Mouse (Mus musculus): ENCODE results near the gene Ankrd53. TPM values are rescaled to one million over a fixed set of nuclear protein-coding genes. Genes with fewer than 3 reads are reported as not detected.
"Not testable (repeated sequence)": the region's sequence is repeated elsewhere in the genome, so short reads cannot be mapped to it uniquely, and the experiment has no call there.

Gene Ankrd53
- total and polyA plus RNA-seq, 3 experiments, result not detected

DNA sequence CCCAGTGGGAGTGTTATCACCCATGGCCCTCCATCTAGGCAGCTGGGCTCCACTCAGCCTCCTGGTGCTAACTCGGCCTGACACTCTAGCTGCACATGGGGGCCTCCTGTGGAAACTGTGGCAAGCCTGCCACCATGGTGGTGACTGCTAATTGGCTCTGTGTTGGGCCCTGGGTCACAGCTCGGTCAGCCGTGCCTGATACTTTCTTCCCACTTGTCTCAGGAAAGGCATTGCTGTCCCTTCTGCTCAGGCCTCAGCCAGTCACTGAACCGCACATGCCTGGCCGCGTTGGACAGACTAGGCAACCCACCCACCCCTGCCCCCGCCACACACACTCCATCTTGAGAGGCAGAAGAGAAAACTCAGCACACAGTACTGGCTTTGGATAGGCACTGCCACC, 26.1 kb downstream of the Ankrd53 start:
- TF ChIP-seq POLR2AphosphoS5 (IDR thresholded peaks at IDR 0.05; ENCODE audit: insufficient replicate concordance, low read depth, low read length) (no peak), GATA2 (IDR thresholded peaks at IDR 0.05; ENCODE audit: borderline replicate concordance, low read depth, low read length) (no peak), GATA1 (IDR thresholded peaks at IDR 0.05; ENCODE audit: borderline replicate concordance, low read length) (no peak), CTCF (IDR thresholded peaks at IDR 0.05; ENCODE audit: low read depth, low read length) (no peak), TAL1 (conservative IDR thresholded peaks at IDR 0.05; ENCODE audit: low read depth, low read length) (no peak)
- Histone ChIP-seq H3K36me3 (replicated peaks) (no peaks in the 10 kb centered on the region), H3K27me3 (ENCODE audit: insufficient read depth, low read length) (peaks cover 27% of the 10 kb centered on the region), H3K4me3 (ENCODE audit: low read depth, low read length) (no peak overlapping the region), H3K4me1 (ENCODE audit: insufficient read depth, low read depth, low read length) (peaks cover 35% of the 10 kb centered on the region), H3K9me3 (replicated peaks) (no peaks in the 10 kb centered on the region)
- no peak for ATAC-seq (ENCODE audit: extremely low read depth, insufficient number of reproducible peaks, low FRiP score, poor library complexity, severe bottlenecking)
- no peak for DNase-seq (ENCODE audit: low spot score)

- not testable (repeated sequence) for H3K4me3 ChIP-seq (ENCODE audit: low read depth, low read length); H3K9me3 ChIP-seq (replicated peaks); DNase-seq (ENCODE audit: low spot score); ATAC-seq (ENCODE audit: extremely low read depth, insufficient number of reproducible peaks, low FRiP score, poor library complexity, severe bottlenecking); H3K36me3 ChIP-seq (replicated peaks)
- H3K4me1 ChIP-seq (ENCODE audit: insufficient read depth, low read depth, low read length), result peaks cover 52% of the 10 kb centered on the region
- H3K27me3 ChIP-seq (ENCODE audit: insufficient read depth, low read length), result peaks cover 14% of the 10 kb centered on the region
Observed at GRCm38 (mm10) chr6:83790533-83790932, 28.1 kb downstream of the Ankrd53 start.

GRCm38 (mm10) chr6:83791251-83791890, 28.9 kb downstream of the Ankrd53 start:
- Histone ChIP-seq H3K4me3 (ENCODE audit: low read depth, low read length) (no peak overlapping the region; the same call in 1 of the 2 replicates), H3K27me3 (ENCODE audit: insufficient read depth, low read length) (peaks cover 11% of the 10 kb centered on the region; the same call in 1 of the 2 replicates), H3K4me1 (ENCODE audit: insufficient read depth, low read depth, low read length) (peaks cover 56% of the 10 kb centered on the region), H3K9me3 (replicated peaks) (no peaks in the 10 kb centered on the region), H3K36me3 (replicated peaks) (no peaks in the 10 kb centered on the region)
- peak; percentile 63 for DNase-seq (ENCODE audit: low spot score)
- TF ChIP-seq POLR2AphosphoS5 (IDR thresholded peaks at IDR 0.05; ENCODE audit: insufficient replicate concordance, low read depth, low read length) (no peak), GATA1 (IDR thresholded peaks at IDR 0.05; ENCODE audit: borderline replicate concordance, low read length) (no peak), CTCF (IDR thresholded peaks at IDR 0.05; ENCODE audit: low read depth, low read length) (no peak), TAL1 (conservative IDR thresholded peaks at IDR 0.05; ENCODE audit: low read depth, low read length) (no peak), GATA2 (IDR thresholded peaks at IDR 0.05; ENCODE audit: borderline replicate concordance, low read depth, low read length) (no peak)
- peak; percentile 41 for ATAC-seq (ENCODE audit: extremely low read depth, insufficient number of reproducible peaks, low FRiP score, poor library complexity, severe bottlenecking)

DNA sequence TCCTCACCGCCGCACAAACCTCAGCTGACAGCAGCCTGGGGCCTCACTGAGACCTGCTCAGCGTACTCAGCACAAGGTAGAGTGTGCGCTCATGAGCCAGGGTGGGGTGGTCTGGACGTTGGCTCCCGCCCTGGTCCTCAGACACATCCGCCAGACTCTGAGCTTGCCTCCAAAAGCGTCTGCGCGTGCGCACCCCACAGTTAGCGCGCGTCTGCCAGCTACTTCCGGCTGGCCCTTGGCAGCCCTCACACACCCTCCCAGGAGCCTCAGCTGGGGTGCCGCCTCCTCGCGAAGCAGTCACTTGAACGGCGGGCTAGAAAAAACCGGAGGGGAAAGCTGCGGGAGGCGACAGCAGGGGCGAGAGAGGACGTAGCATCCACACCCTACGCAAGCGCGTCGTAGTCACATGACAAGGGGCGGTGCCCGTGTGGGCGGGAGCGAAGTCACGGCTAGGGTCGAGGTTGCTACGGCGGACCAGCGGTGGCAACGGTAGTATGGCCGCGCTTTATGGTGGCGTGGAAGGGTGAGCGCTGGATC, 32.4 kb downstream of the Ankrd53 start, which contains the start of gene Nagk:
Nagk (plus strand) TSS at position 223 of the 537 bp plus-strand sequence.
- TF ChIP-seq POLR2AphosphoS5 (IDR thresholded peaks at IDR 0.05; ENCODE audit: insufficient replicate concordance, low read depth, low read length) (0 out of 2 replicates have a peak, but pooled peaks have one; percentile 58), GATA2 (IDR thresholded peaks at IDR 0.05; ENCODE audit: borderline replicate concordance, low read depth, low read length) (no peak), TAL1 (conservative IDR thresholded peaks at IDR 0.05; ENCODE audit: low read depth, low read length) (no peak), GATA1 (IDR thresholded peaks at IDR 0.05; ENCODE audit: borderline replicate concordance, low read length) (no peak), CTCF (IDR thresholded peaks at IDR 0.05; ENCODE audit: low read depth, low read length) (no peak)
- DNase-seq (ENCODE audit: low spot score) (peak; percentile 88), ATAC-seq (ENCODE audit: extremely low read depth, insufficient number of reproducible peaks, low FRiP score, poor library complexity, severe bottlenecking) (peak; percentile 81)
- H3K4me3 ChIP-seq (ENCODE audit: low read depth, low read length), result peak within 1 kb of the TSS; percentile 90
- no peaks in the 10 kb centered on the region for H3K9me3 ChIP-seq (replicated peaks)
- H3K4me1 ChIP-seq (ENCODE audit: insufficient read depth, low read depth, low read length), result peaks cover 47% of the 10 kb centered on the region
- H3K27me3 ChIP-seq (ENCODE audit: insufficient read depth, low read length), result no peaks in the 10 kb centered on the region
- H3K36me3 ChIP-seq (replicated peaks), result peaks cover 25% of the 10 kb centered on the region

DNA sequence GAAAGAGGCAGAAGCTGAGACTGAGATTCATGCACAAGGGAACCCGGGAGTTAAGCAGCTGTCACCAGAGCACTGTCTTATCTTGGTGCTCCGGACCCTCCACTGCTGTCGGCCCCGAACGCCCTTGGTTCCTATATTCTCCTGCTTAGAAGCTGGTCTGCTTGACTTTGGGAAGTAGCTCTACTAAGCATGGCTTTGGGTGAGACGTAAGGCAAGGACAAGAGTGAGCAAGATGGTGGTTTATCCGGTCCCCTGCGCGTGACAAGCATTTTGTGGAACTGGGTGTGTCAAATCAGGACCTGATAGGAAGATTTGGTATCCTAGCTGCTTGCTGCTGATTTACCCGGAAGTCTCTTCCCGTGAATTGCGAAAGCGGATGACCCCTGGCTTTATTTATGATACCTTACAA, 33.1 kb downstream of the Ankrd53 start:
- H3K27me3 ChIP-seq (ENCODE audit: insufficient read depth, low read length), result no peaks in the 10 kb centered on the region
- no peaks in the 10 kb centered on the region for H3K9me3 ChIP-seq (replicated peaks)
- TF ChIP-seq POLR2AphosphoS5 (IDR thresholded peaks at IDR 0.05; ENCODE audit: insufficient replicate concordance, low read depth, low read length) (no peak), TAL1 (conservative IDR thresholded peaks at IDR 0.05; ENCODE audit: low read depth, low read length) (no peak), GATA2 (IDR thresholded peaks at IDR 0.05; ENCODE audit: borderline replicate concordance, low read depth, low read length) (no peak), GATA1 (IDR thresholded peaks at IDR 0.05; ENCODE audit: borderline replicate concordance, low read length) (no peak), CTCF (IDR thresholded peaks at IDR 0.05; ENCODE audit: low read depth, low read length) (no peak)
- DNase-seq (ENCODE audit: low spot score) (peak; percentile 56), ATAC-seq (ENCODE audit: extremely low read depth, insufficient number of reproducible peaks, low FRiP score, poor library complexity, severe bottlenecking) (no peak)
- H3K36me3 ChIP-seq (replicated peaks), result peaks cover 32% of the 10 kb centered on the region
- H3K4me1 ChIP-seq (ENCODE audit: insufficient read depth, low read depth, low read length), result peaks cover 40% of the 10 kb centered on the region
- H3K4me3 ChIP-seq (ENCODE audit: low read depth, low read length), result peak overlapping the region; percentile 90

GRCm38 (mm10) chr6:83796686-83797085, 34.2 kb downstream of the Ankrd53 start:
- DNase-seq (ENCODE audit: low spot score) (no peak), ATAC-seq (ENCODE audit: extremely low read depth, insufficient number of reproducible peaks, low FRiP score, poor library complexity, severe bottlenecking) (no peak)

More at GRCm38 (mm10) chr6:83796686-83797085, 34.2 kb downstream of the Ankrd53 start:
- peaks cover 29% of the 10 kb centered on the region for H3K4me1 ChIP-seq (ENCODE audit: insufficient read depth, low read depth, low read length)
- TF ChIP-seq POLR2AphosphoS5 (IDR thresholded peaks at IDR 0.05; ENCODE audit: insufficient replicate concordance, low read depth, low read length), result no peak
- TF ChIP-seq TAL1 (conservative IDR thresholded peaks at IDR 0.05; ENCODE audit: low read depth, low read length), result no peak
- no peak for TF ChIP-seq GATA2 (IDR thresholded peaks at IDR 0.05; ENCODE audit: borderline replicate concordance, low read depth, low read length)
- no peak for TF ChIP-seq CTCF (IDR thresholded peaks at IDR 0.05; ENCODE audit: low read depth, low read length)
- no peak for TF ChIP-seq GATA1 (IDR thresholded peaks at IDR 0.05; ENCODE audit: borderline replicate concordance, low read length)
- H3K27me3 ChIP-seq (ENCODE audit: insufficient read depth, low read length), result no peaks in the 10 kb centered on the region
- peaks cover 44% of the 10 kb centered on the region for H3K36me3 ChIP-seq (replicated peaks)
- no peak overlapping the region for H3K4me3 ChIP-seq (ENCODE audit: low read depth, low read length)
- H3K9me3 ChIP-seq (replicated peaks), result no peaks in the 10 kb centered on the region
